Mouse (Mus musculus) ES-CJ7 (cell line): Measurements from ENCODE around the gene Nuak2.
"Not testable (repeated sequence)": the region's sequence is repeated elsewhere in the genome, so short reads cannot be mapped to it uniquely, and the experiment has no call there.

Experiments used
- DNase-seq: peaks from one replicate; pipeline ENCODE4 v3.0.0; 2011; ENCODE audit warnings: low read depth, low spot score

The Nuak2 gene

GRCm38 (mm10) chr1:132327477-132327876 is 11.6 kb downstream of the Nuak2 start:
- no peak for DNase-seq

GRCm38 (mm10) chr1:132328565-132328964 is 12.6 kb downstream of the Nuak2 start:
- no peak for DNase-seq

DNA sequence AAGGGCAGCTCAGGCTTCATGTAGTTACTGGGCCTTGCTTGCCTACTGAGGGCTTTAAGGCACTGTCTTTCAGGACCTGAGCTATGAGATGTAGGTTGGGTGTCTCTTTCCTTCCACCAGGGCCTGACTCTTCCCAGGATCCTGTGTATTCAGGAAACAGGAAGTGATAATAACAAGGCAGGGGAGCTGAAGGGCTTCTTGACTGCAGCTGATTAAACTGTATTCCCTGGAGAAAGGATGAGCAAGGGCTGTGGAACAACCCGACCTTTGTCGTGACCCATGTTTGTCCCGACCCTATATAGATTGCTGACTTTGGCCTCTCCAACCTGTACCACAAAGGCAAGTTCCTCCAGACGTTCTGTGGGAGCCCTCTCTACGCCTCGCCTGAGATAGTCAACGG is 13.7 kb downstream of the Nuak2 start:
- no peak for DNase-seq

- DNase-seq = no peak
Observed at GRCm38 (mm10) chr1:132330397-132330796, 14.5 kb downstream of the Nuak2 start.

DNA sequence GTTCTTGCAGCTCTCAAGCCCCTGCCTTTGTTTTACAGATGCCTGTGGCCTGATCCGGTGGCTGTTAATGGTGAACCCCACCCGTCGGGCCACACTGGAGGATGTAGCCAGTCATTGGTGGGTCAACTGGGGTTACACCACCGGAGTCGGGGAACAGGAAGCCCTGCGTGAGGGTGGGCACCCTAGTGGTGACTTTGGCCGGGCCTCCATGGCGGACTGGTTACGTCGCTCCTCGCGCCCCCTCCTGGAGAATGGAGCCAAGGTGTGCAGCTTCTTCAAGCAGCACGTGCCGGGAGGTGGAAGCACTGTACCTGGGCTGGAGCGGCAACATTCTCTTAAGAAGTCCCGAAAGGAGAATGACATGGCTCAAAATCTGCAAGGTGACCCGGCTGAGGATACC is 15.4 kb downstream of the Nuak2 start:
- DNase-seq = peak; percentile 89

- DNase-seq = no peak
Observed at GRCm38 (mm10) chr1:132333201-132333600, 17.3 kb downstream of the Nuak2 start.

DNA sequence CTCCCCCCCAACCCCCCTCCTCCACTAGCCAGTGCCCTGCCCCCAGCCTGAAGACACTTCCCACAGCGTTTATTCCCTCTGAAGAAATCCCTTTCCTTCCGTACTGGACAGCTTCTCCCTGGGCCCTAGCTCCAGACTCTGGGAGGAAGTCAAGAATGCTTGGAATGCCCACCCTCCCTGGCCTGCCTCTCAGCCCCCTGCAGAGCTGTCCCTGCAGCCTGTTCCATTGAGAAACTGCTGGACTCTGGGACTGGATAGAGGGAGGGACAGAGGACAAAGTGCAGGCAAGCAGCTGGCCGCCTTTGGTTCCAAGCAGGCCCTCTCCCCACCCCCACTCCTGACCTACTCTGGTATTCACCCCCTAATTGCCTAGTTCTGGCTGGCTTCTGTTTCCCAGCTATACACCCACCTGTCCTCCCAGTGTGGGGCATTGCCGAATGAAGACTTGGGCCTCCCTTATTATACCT is 17.8 kb downstream of the Nuak2 start:
- peak; percentile 41 for DNase-seq

DNA sequence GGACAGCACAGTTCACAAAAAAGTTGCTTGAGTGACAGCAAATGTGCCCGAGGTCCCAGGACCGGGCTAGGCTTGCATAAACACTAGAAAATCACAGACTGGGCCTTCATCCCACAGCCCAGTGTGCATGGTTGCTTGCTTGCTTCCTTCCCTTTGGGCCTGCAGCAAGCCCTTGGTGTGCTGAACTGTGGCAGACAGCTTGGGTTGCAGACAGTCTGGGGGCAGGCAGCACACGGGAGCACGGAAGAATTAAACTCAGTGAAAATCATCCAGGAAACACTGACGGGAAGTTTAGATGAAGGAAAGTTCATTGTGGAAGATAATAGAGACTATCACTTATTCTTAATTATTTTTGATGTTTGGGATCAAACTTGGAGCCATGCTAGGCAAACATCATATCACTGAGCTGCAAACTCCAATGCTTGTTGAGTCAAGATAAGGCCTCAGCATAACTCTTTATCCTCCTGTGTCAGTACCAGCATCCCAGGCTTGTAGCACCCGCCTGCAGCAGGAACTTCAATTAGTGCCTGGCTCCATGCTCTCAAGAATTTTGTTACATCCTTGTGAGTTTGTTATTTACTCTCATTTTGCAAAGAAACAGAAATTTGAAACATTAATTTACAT is 18.4 kb downstream of the Nuak2 start:
- DNase-seq = no peak

GRCm38 (mm10) chr1:132335378-132335965 is 19.5 kb downstream of the Nuak2 start:
- peak; percentile 52 for DNase-seq

GRCm38 (mm10) chr1:132336921-132337320 is 21.0 kb downstream of the Nuak2 start:
- no peak for DNase-seq

GRCm38 (mm10) chr1:132338027-132338660 is 22.2 kb downstream of the Nuak2 start:
- no peak for DNase-seq

DNA sequence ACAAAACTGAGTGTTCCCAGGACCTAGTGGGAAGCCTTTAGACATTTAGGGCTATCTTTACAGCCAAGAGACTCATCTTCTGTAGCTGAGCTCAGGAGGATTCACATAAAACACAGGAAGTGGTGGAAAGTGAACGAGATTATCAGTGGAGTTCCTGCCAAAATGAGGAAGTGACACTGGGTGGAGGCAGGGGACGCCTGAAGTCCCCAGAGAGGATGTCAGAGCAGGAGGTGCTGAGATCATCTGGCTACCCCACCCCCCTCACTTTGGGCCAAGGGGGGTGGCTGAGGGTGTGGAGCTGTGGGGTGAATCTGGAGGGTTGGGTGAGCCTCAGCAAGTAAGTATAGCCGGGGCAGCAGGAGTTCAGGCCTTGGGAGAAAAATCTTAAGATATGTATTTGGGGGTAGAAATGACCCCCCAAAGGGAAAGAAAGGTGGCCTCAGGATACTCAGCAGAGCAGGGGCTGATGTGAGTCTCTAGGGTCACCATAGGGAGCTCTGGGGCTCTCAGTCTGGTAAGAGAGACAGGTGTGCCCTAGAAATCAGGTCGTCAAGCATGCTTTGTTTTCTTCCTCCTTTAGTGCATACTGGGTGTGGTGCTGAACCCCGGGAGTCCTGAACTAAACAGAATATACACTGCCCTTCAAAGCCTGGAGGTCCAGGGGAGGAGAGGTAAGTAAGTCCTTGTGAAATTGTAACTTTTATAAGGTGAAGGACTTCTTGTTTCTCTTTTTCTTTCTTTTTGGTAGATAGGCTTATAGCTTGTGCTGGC is 26.0 kb downstream of the Nuak2 start:
- DNase-seq = peak; percentile 76

DNA sequence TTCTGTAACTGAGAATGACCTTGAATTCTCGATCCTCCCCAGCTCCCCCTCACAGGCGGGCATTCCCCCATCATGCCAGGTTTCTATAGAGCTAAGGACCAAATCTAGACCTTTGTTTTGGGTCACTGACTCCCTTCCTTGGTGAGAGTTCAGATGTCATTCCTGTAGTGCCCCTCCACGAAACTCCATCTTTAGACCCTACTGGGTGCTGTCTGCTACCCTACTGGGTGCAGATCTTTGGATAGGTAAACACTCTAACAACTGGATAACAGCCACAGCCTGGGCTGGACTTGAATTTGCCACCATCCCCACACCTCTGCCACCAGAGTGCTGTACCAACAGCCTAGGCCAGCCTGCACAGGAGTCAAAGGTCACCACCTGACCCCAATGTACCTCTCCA is 26.6 kb downstream of the Nuak2 start:
- DNase-seq = no peak

- no peak for DNase-seq
Observed at GRCm38 (mm10) chr1:132343191-132343590, 27.3 kb downstream of the Nuak2 start.

DNA sequence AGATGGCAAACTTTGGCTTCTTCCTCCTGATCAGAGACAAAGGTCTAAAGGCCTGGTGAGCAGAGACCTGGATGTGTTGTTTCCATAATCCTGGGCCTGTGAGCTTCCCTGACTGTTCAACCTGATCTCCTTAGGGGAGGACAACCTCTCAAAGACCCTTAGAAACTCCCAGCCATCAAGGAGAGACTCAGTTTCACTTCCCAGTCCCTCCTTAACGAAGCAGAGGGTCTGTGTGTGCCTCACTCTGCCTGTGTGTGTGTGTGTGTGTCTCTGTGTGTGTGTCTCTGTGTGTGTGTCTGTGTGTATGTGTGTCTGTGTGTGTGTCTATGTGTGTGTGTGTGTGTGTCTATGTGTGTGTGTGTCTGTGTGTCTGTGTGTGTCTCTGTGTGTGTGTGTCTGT is 27.7 kb downstream of the Nuak2 start:
- DNase-seq = no peak

DNA sequence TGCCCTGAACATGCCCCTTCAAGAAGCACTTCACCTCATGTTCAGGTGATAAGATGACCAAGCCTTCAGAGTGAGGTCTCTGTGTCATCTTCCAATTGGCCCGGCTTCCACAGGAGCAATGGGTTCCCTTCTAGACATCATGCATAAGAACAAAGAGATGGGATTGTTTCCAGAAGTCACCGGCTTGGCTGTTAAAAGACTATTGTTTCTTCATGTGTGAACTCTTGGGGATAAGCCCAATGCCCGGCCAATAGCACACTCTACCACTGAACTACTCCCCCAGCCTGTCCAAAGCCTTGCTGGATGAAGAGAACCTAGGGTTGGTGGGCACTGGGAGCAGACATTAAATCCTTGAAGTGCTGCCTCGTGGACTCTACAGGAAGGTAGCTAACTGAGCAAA is 29.6 kb downstream of the Nuak2 start:
- no peak for DNase-seq

- no peak for DNase-seq
Observed at GRCm38 (mm10) chr1:132346134-132346851, 30.4 kb downstream of the Nuak2 start.

DNA sequence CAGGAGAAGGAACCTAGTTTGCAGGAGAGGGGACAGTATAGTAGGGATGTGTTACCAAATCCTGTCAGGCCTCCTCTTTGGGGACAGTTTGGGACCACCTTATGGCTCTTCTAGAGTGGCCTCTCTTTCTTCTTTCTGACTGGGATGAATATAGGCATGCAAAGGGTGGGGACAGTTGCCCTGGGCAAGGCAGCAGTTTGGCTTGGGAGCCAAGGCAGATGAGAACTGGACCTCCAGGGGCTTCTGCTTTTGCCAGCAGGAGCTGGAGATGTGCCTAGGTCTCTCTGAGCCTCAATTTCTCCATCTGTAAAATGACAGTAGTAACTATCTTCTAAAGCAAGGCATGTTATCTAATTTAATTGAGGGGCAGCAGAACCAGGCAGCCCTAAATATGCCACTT is 31.0 kb downstream of the Nuak2 start:
- no peak for DNase-seq

DNA sequence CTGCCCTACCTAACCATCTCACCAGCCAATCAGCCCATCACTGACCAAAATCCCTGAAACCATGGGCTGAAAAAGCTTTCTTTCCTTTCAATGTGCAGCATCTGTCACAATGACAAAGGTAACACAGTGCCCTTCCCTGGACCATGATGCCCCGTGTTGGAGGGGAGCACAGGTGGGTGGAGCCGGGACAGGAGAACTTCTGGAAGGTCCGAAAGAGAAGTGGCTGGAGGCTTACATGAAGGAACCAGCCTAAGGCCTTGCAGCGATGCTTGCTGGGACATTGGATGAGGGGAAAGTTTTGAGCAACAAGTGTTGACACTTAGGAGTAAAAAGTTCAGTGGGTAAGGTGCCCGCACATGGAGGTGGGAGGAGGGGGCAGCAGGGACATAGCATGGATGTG is 32.5 kb downstream of the Nuak2 start:
- no peak for DNase-seq

DNA sequence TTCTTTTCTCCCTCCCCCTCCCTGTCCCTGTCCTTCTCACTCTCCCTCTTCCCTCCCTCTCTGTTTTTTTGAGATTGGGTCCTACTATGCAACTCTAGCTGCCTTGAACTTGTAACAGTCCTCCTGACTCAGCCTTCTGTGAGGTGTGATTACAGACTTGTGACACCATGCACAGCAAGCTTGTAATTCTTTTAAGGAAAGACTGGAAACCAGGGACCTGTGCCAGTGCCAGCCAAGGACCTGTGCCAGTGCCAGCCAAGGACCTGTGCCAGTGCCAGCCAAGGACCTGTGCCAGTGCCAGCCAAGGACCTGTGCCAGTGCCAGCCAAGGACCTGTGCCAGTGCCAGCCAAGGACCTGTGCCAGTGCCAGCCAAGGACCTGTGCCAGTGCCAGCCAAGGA is 33.1 kb downstream of the Nuak2 start:
- DNase-seq = not testable (repeated sequence)

- DNase-seq = not testable (repeated sequence)
Observed at GRCm38 (mm10) chr1:132349601-132350000, 33.7 kb downstream of the Nuak2 start.

GRCm38 (mm10) chr1:132351058-132351457 is 35.1 kb downstream of the Nuak2 start:
- peak; percentile 36 for DNase-seq
